Mouse (Mus musculus): ENCODE data around the gene Pik3r5.

Pik3r5 gene

DNA sequence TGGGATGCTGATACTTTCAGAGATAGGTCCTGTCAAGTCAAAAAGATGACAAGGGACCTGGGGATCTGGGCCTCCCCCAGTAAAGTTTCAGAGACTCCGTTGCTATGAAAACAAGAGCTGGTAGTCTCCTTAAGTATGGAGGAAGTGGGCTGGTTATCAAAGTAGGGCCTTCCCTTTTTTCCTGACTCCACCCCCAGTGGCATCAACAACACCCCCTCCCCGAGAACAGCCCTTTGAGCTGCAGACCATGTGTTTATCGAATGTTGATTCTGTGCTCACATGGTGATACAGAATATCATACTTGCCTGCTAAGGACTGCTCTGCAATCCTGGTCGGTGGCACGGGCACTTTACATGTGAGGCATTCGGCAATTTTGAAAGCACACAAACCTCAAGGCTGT is 51.3 kb downstream of the Pik3r5 start:
- DNase-seq (ENCODE audit: low read depth, low spot score): peak; percentile 40

DNA sequence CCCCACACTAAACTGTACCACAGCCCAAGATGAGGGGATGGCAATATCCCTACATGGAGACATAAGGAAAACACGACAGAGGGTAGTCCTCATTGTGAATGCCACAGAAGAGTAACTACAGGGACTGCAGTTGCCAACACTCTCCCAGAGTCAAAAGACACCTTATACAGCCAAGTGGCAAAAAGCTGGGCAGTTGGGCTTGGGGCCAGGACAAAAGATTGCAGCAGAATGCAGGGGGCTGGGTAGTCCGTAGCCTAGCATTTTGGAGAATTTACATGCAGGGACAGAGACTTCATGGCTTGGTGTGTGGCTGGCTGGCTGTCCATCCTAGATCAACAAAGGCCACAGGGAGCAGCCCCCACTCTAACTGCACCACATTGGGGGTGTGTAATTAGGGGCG is 52.5 kb downstream of the Pik3r5 start:
- no peak for DNase-seq (ENCODE audit: low read depth, low spot score)

DNA sequence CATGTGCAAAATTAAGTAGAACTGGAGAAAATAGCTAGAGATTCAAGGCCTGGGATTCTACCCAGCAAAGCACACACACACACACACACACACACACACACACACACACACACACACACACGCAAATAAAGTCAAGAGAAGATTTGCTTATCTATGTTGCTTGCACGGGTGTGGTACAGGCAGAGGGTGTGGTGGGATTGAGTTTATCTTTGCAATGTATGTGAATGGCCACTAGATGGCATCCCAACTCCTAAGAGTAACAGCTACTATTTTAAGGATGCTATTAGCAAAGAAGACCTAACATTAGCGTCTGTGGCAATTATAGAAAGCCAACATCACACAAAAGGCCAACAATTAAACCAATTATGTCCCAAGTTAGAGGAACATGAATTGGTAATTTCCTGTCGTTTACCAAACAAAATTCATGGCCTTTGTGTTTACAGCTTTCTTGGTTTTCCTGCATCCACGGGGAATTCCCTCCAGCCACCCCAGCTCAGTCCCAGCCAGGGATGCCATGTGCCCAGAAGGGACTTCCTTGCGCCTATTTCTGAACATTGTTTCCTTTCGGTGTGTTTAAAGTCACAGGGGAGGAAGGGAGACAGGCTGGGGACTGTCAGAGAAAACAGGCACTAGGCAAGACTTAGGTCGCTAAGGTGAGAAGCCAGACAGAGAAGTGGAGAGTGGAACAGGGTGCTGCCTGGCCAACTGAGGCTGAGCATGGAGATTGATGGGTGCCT is 53.5 kb downstream of the Pik3r5 start:
- DNase-seq (ENCODE audit: low read depth, low spot score): peak; percentile 65

DNA sequence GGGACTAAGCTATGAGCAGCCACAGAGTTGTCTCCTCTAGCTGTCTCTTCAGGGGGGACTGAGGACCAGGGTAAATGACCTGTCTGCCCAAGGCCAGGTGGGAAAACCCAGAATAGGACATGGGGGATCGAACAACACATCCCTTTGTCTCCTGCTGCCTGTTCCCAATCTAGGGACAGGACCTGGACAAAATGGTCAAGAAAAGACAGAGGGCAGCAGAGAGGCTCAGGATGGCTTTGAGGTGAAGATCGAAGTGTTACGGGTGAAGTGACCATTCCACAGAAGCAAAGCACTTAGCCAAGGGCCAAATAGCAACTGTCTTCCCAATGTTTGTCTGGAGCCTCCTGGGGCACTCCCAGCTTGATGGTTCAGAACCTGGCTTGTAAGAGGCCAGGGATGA is 54.2 kb downstream of the Pik3r5 start:
- DNase-seq (ENCODE audit: low read depth, low spot score): no peak

DNA sequence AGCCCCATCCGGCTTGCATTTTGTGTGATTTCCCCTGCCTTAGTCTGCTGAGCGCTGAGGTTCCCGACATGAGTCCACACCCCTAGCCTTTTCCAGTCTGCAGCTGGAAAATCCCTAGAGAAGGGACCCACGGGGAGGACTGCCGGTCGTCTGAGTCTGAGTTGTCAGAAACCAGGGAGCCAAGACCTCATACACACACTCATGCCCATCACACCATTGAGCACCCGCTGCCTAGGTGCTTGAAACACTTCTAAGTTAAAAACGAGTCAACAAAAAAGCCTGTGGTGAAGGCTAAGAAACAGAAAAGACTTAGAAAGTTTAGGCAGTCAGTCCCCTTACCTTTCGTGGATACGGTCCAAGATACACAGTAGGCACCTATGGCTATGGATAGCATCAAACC is 55.8 kb downstream of the Pik3r5 start:
- DNase-seq (ENCODE audit: low read depth, low spot score): no peak

DNA sequence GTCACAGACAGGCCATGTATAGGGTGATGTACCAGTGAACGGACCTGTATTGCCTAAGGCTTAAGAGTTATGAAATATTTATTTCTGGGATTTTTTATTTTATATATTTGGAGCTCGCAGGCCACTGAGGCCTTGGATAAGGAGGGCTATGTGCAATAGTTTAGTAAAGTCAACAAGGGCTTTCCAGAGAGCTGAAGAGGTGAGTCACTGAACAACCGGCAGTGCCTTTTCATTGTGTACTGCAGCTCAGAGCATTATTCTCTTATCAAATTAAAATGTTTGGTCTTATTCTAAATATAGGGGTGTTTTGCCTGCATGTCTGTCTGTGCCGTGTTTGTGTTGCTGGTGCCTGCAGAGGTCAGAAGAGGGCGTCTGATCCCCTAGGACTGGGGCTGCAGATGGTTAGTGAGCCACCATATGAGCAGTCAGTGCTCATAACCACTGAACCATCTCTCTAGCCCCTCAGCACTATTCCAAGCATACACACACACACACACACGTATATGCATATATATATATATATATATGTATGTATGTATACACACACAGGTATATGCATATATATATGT is 56.4 kb downstream of the Pik3r5 start:
- DNase-seq (ENCODE audit: low read depth, low spot score): no peak

DNA sequence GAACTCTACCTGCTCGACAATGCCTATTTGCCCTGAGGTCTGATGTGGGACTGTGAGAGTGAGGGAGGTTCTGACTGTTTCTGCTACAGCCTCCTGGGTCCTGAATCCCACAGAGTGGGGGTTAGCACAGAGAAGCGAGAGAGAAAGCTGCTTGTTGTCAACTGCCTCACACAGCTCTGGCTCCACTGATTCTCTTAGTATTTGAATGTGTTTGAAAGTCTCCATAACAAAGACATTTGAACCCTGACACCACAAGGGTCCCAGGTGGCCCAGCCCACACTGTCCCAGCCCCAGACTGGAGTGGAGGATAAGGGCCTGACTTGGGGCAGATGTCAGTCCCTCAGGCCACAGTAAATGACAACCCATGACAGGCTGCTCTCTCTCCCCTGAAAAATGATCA is 57.3 kb downstream of the Pik3r5 start:
- DNase-seq (ENCODE audit: low read depth, low spot score): no peak

DNA sequence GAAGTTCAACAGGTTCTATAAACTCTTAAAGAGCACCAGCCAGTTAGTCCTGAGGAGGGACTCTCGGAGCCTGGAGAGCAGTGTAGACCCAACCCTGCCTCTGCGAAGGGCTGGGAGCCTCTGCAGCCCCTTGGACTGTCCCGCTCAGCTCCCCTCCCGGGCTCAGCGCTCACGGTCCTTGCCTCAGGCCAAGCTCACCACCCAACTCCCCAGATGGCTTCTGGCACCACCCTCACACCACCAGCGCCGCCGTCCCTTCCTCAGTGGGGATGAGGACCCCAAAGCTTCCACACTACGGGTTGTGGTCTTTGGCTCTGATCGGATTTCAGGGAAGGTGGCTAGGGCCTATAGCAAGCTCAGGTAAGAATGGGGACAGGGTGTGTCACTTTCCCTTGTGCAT is 60.7 kb downstream of the Pik3r5 start:
- DNase-seq (ENCODE audit: low read depth, low spot score): no peak

DNA sequence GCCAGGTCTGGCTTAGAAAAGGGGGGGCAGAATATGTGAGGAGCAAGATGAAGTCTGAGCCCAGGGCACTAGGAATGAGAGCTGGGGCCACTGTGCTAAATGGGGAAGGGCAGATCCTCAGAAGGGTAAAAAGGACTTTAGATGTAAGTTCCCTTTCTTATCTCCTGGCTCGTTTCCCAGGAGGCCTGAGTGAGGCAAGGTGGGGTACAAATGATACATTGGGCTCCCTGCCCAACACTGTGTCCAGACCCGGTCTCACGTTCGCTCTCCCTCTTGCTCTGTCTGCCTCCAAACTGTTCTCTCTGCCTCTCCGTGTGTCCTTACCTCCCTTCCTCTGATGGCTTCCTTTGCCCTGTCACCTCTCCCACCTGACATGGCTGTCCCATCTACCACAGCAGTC is 61.8 kb downstream of the Pik3r5 start:
- DNase-seq (ENCODE audit: low read depth, low spot score): no peak

DNA sequence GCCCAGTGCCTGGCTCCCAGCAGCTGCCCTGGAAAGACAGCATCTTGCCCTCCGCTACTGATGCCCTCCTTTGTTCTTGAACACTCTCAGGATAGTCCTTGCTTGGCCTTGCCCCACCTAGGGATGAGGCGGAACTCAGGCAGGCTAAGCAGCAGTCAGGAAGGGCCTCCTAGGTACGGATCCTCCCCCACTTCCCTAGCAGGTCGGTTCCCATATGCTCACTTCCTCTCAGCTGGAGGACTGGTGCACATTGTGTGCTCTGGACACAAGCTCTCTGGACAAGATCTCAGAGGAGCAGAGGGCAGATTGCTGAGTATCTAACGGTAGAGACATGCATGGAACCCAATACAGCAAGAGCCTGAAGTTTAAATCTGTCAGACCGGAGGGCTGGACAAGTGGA is 65.2 kb downstream of the Pik3r5 start:
- no peak for DNase-seq (ENCODE audit: low read depth, low spot score)

DNA sequence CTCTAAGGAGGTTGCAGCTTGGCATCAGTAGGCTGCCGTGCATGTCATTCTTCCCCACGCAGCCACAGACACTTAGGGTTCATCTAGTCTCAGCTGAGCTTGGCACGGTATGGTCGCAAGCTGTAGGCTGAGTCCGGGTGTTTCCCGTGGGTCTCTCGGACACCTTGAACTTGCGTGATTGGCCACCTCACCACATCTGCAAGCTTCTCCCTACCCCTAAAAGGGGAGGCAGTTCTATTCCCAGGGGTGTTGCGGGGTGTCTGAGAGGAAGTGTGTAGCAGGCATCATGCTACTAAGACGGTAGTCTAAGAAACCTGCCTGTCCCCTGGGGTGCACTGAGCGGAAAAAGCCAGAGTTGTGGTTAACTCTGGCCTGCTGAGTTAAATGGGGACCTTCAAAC is 66.6 kb downstream of the Pik3r5 start:
- DNase-seq (ENCODE audit: low read depth, low spot score): no peak

DNA sequence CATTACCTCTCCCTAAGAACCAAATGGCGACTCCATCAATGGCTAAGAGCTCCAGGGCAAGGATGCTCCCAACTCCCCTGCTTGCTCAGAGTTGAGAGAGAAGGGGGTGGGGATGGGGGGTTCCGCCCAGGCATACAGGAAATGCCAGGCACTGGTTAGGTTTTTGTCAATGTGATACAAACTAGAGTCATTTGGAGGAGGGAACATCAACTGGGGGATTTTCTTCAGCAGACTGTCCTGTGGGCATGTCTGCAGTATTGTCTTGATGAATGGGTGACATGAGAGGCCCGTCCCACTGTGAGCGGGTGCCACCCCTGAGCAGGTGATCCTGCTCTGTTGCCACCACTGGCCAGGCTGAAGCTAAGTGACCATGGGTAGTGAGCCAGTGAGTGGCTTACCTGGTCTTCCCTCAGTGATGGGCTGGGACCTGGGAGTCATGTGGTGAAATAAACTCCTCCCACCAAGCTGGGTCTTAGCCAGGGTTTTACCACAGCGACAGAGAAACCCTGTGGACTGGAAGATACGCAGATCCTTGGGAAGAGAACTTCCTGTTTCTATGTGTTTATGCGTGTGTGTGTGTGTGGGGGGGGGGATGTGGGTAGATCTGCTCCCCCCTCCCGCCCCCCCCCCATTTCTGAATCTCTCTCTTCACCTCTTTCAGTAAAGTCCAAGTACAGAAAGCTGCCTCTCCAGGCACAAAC is 67.2 kb downstream of the Pik3r5 start:
- DNase-seq (ENCODE audit: low read depth, low spot score): peak; percentile 47

DNA sequence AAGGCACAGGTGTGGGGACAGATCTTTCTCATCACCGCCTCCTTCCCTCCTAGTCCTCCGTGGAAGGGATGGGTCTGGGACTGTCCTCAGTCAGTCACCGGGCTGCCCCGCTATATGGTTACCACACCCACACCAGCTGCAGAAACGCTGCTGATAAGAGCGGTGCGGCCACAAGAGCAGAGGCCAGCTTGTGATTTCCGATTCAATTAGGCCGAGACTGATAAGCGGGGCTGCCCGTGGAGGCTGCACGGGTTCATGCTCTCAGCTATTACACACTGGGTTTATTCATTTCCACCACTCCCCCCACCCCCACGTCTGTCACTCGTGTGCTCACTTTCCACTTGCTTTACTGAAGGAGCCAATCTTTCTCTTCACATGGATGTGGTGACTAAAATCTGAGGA is 69.0 kb downstream of the Pik3r5 start:
- no peak for DNase-seq (ENCODE audit: low read depth, low spot score)

DNA sequence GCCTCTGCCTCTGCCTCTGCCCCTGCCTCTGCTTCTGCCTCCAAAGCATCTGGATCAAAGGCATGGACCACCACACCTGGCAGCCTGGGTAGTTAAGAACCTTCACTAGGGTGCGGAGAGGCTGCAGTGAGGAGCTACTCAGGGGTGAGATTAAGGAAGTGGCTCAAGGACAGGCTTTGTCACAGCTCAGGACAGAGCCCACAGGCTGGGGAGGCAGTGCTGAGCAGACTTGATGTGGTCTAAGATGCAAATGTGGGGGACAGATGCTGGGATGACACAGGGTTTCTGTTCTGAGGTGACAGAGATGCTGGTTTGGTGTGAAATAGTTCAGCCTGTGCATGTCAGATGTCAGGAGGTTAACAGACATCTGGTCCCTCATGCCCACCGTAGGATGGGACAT is 70.5 kb downstream of the Pik3r5 start:
- DNase-seq (ENCODE audit: low read depth, low spot score): no peak

DNA sequence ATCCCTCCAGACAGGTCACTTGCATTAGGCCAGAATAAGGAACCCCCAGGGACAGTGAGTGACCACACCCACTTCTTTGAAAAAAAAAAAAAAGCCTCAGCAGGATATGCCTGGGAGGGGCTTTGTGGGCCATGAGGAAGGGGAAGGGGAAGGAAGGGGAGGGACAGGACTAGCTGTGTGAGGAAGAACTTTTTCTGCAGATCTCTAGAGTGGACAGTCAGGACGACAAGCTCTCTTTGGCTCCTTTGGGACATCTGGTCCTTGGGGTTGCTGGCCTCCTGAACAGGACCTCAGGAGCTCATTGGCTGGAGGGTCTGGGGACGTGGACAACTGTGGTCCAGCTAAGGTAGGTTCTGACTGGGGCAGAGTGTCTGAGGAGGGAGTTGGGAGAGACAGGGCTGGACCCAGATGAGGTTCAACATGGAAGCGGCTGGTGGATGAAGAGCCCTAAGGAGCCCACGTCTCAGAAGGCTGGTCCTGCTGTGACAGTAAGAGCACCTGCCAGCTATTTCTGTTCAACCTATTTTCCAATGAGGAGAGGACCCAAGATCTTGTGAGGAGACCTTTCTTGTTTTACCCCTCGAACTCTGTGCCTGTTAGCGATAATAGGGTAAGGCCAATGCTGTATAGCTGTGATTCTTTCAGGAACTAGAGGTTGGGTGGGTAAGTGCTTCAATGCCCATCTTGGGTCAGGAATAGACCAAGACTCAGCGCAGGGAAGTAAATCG is 71.1 kb downstream of the Pik3r5 start, which contains the start of gene Pik3r6:
Gene Pik3r6, plus strand, starts transcription at position 118 of the 728 bp plus-strand sequence.
- DNase-seq (ENCODE audit: low read depth, low spot score): no peak

DNA sequence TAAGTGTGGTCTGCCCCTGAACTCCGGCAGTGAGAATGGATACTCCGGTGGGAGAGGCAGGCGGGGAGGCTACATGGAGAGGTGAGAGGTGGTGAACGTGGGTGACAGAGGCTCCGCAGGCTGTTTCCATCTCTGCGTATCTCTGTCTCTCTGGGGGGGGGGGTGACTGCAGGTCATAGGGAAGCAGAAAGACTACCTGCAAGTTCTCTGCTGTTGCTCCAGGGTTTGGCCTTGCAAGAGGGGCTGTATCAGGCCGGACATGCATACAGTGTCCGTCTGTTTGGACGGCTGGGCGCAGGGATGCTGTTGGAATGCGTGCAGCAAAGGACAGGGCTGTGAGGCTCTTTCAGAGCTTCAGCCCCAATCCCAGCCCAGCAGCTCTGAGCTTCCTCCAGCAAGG is 73.0 kb downstream of the Pik3r5 start:
- no peak for DNase-seq (ENCODE audit: low read depth, low spot score)

DNA sequence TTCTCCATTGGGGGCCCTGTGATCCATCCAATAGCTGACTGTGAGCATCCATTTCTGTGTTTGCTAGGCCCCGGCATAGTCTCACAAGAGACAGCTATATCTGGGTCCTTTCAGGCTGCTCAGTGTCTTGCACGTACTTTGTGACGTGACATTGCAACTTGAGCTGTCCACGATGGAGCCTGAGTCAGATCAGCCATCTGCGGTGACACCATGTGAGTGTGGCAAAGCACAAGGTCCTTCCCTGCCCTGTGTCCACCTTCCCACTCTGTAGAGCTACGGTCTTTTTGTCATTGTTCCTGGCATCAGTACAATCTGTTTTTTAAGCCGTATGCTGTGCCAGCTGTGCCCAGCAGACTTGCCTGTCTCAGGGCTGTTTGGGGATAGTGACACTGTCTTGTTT is 75.3 kb downstream of the Pik3r5 start:
- DNase-seq (ENCODE audit: low read depth, low spot score): no peak

DNA sequence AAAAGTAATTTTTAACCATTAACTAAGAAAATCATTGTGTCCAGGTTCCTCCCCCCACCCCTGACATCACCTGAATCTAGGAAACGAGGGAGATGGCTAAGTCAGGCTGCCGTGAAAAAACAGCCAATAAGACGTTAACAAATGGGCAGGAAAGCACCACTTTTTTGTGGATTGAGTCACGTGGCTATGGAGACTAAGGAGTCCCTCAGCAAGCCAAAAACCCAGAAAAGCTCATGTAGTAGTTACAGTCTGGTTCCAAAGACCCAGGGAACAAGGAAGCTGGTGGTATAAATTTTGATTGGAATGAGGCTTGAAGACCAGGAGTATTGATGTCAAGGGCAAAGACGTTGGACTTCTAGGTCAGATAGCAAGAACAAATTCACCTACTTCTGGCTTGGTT is 76.7 kb downstream of the Pik3r5 start:
- no peak for DNase-seq (ENCODE audit: low read depth, low spot score)

DNA sequence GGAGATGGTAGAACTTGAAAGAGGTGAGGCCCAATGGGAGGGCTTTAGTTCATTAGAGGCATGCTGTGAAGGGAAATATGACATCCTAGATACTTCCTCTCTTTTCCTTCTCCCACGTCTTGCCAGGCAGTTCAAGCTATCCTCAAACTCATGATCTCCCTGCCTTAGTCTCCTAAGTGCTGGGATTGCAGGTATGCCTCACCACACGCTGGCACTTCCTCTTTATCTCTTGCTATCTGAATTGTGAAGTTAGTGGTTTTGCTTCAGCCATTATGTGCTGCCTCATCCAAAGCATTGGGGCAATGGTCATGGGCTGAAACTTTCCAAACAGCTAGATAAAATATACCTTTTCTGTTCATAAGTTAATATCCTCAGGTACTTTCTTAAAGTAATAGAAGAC is 77.3 kb downstream of the Pik3r5 start:
- DNase-seq (ENCODE audit: low read depth, low spot score): no peak

DNA sequence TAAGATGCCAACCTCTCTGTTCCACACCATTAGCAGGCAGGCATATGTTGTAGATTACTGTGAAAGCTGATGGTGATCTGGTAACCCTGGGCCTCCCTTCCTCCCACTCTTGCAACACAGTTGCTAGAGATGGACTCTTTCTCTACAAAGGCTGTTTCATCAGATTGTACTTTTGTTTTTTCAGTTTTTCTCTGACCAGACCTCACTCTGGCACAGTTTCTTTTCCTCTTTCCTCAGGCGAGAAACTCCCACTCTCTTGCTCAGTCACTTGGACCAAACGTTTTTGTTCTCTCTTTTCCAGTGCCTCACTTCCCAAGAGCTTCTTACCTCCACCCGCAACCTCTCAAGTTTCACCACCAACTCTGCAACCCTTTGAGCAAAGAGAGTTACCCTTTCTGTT is 82.0 kb downstream of the Pik3r5 start:
- DNase-seq (ENCODE audit: low read depth, low spot score): no peak

DNA sequence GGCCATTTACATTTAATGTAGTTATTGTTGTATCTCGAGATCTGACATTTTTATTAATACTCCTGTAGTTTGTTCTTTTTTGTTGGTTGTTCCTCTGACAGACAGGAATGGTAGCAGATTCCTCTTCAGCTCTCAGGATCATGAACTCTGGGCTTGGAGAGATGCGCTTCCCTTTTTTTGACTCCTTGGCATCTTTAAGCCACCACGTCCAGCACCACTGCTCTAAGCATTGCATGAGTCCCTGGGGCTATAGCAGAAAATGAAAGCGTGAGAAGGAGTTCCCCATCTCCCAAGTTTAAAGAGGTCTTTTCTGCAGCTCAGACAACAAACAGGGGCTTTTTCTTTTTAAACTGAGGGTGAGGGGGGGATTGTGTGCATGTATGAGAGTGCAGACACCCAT is 87.4 kb downstream of the Pik3r5 start:
- no peak for DNase-seq (ENCODE audit: low read depth, low spot score)

DNA sequence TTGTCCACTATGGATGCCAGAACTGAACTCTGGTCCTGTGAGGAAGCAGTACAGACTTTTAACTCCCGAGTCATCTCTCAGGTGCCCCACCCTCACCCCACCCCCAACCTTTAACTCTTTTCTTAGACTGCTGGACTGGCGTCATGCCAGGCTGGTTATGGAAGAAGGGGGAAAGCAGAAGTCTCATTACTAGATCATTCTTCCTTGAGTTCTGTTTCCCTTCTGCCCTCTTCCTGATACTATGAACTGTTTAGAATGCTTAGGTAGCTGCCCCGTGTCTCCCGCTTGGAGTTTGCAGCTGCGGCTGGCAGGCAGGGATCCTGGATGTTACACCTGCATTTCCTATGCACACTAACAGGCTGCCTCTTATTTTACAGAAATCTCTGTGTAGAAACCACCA is 87.9 kb downstream of the Pik3r5 start:
- DNase-seq (ENCODE audit: low read depth, low spot score): no peak
